ENCODE assay signal across 20 mouse cellular contexts in the genomic region with DNA sequence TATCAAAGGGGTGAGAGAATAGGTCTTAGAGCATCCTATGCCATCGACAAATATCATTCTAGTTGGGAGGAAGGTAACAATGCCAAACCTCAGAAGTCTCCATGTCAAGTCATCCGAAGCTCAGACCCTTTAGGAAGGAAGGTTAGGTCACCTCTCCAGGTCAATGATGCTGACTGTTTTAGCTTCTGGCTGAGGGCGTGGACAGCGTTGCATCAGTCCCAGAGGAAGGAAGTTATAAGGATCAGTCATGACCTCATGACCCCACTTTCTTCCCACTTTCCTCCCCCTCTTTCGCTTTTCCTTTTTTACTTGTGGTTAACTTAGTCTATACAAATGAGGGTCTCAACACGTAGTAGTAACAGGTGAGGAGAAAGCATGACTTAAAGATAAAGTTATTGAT. TPM values are rescaled to one million over a fixed set of nuclear protein-coding genes. Genes with fewer than 3 reads are reported as not detected.
"Had no signal": no experiment of that assay in that cellular context is flagged by ENCODE, and none has a peak within 500 bp of the region (broad histone marks: within the 10 kb centered on the region; RNA-seq: fewer than 3 reads in every experiment).

No protein-coding gene starts in this region.

- DNase-seq: kidney, adult 8-10 months; kidney, postnatal 25 days; layer of hippocampus, adult 9-11 months; layer of hippocampus, postnatal 36 days; lung, embryonic 14.5 days; lung, postnatal 10 days; thymus, adult 18-20 months; thymus, postnatal 14 days had no signal

- H3K4me3 ChIP-seq: limb, embryonic 12.5 days; liver, embryonic 15.5 days; midbrain, embryonic 10.5 days; myocyte; neural tube, embryonic 15.5 days had no signal

- ATAC-seq: intestine, postnatal 0 days; midbrain, embryonic 16.5 days had no signal

- H3K27me3 ChIP-seq: limb, embryonic 12.5 days; liver, embryonic 15.5 days; neural tube, embryonic 15.5 days had no signal

- H3K9me3 ChIP-seq: limb, embryonic 12.5 days; liver, embryonic 15.5 days; midbrain, embryonic 10.5 days; neural tube, embryonic 15.5 days had no signal

- H3K27ac ChIP-seq: limb, embryonic 12.5 days; liver, embryonic 15.5 days; midbrain, embryonic 10.5 days; neural tube, embryonic 15.5 days had no signal

- H3K4me1 ChIP-seq: limb, embryonic 12.5 days; liver, embryonic 15.5 days; midbrain, embryonic 10.5 days; neural tube, embryonic 15.5 days had no signal

- H3K36me3 ChIP-seq: limb, embryonic 12.5 days; liver, embryonic 15.5 days; midbrain, embryonic 10.5 days; neural tube, embryonic 15.5 days had no signal

RNA-seq across cellular contexts. Expression of a gene that starts 59.2 kb away (rescaled TPM):
- total RNA-seq: layer of hippocampus, adult 18-20 months; layer of hippocampus, postnatal 36 days; left cerebral cortex, adult 8-10 months; left cerebral cortex, postnatal 36 days had no signal
- polyA plus RNA-seq: limb, embryonic 12.5 days; liver, embryonic 11.5 days; liver, embryonic 15.5 days; midbrain, embryonic 10.5 days; midbrain, embryonic 16.5 days; myocyte; neural tube, embryonic 11.5 days; neural tube, embryonic 15.5 days had no signal
